Mouse (Mus musculus) cerebellum, postnatal 36 days (tissue): ENCODE data around the gene Cenpt.
A peak's percentile ranks its signal among the peaks of the same experiment; 100 is the strongest.
"Not testable (repeated sequence)": the region's sequence is repeated elsewhere in the genome, so short reads cannot be mapped to it uniquely, and the experiment has no call there.

Experiments
- DNase-seq, 2 experiments: peaks; one replicate each; pipeline ENCODE4 v3.0.0; 2021 to 2022; ENCODE audit warnings: mixed read lengths in 2 of 2

Cenpt gene

DNA sequence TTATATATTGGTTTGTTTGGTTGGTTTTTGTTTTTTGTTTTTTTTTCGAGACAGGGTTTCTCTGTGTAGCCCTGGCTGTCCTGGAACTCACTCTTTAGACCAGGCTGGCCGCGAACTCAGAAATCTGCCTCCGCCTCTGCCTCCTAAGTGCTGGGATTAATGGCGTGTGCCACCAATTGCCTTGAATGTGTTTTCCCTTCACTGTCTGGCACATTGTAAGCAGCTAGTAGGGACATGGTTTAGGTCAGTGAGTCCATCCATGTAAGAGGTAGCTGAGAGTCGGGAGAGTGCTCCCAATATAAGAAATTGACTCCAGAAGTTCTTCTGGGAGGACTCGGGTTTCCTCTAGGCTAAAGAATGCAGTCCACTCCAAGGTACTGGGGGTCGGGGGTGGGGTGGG, 1.2 kb upstream of the Cenpt start:
- no peak for DNase-seq

DNA sequence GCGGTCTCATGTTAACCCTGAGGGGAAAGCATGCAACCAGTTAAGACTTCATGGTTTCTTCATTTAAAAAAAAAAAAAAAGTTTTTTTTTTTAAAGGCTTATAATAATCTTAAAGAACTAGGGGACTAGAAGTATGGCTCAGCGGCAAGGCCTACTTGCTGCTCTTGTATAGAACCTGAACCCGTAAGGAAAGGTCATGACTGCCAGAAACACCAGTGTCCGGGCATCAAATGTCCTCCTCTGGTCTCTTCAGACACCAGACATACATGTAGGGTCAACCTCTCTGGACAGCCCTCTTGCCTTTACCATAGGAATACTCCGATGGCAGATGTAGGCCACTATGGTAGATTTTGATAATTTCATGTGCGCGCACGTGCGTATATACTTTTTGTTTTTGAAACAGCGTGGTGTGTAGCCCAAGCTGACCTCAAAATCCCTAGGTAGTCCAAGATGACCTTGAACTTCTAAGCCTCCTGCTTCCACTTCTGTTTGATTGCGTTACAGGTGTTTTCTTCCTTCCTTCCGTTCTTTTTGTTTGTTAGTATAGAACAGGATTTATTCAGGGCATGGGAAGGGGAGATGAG, 840 bp downstream of the Cenpt start:
- DNase-seq: no peak

DNA sequence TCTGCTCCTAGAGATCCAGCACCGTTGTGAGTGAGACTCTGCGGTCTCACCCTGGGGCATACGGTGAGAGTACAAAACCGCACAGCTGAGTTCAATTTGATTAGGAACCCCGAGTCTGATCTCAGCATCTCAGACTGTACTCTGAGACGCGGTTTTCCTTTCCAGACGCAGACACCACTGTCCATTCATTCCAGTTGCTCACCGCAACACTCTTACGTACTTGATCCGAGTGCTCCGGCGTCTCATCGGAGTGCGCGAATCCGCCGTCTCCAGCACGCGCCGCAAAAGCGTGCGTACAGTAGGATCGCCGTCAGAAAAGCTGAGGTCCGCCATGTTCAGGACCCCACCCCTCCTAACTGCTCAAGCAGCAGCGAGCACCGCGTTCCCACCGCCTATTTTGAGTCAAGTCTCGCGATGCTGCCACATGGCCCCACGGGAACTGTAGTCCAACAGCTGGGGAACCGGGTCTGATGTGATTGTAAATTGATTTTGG, 1.4 kb downstream of the Cenpt start:
- peak; percentile 80 to 81 for DNase-seq

DNA sequence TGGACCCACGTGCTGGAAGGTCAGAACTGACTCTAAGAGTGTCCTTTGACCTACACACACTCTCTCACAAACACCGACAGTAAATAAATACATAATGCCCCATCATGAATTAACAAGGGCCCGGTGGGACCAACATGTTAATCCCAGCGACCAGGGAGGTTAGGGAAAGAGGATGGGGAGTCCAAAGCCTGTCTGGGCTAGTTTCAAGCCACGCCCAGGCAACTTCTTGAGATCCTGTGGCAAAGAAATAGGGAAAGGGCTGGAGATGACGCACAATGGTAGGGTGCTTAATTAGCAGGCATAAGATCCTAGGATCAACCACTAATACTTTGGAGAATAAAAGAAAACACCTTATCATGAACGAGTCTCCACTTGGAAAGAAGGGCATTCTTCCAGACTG, 2.5 kb downstream of the Cenpt start:
- no peak for DNase-seq

DNA sequence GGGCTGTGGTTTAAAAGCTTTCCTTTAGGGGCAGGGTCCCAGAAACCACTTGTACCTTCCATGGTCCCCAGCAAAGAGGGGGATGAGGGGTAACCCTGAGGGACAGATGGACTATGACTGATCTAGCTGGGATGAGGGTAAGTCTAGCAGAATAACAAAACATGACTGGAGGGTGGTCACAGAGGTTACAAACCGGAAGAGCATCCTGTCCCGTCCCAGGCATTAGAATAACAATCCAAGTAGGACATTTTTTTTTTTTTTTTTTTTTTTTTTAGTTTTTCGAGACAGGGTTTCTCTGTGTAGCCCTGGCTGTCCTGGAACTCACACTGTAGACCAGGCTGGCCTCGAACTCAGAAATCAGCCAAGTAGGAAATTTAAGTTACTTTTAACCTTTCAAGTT, 3.1 kb downstream of the Cenpt start:
- DNase-seq: no peak

DNA sequence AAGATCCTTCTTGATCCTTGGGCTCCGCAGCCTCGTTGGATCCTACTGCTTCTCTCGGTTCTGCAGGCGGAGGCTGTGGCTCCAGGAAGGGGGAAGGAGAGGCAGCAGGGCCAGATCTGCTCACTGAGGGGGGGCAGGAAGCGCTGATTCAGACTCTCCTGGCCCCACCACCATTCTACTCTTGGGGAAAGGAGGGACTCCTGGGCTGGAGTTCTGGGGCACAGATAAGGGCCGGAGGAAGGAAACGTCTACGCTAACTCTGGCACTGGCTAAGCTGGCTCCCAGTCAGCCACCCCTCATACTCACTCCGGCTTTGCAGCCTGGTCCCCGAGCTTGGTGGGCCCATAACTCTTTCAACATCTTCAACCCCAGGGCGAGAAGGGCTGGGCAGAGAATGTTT, 6.4 kb downstream of the Cenpt start:
- DNase-seq: no peak

DNA sequence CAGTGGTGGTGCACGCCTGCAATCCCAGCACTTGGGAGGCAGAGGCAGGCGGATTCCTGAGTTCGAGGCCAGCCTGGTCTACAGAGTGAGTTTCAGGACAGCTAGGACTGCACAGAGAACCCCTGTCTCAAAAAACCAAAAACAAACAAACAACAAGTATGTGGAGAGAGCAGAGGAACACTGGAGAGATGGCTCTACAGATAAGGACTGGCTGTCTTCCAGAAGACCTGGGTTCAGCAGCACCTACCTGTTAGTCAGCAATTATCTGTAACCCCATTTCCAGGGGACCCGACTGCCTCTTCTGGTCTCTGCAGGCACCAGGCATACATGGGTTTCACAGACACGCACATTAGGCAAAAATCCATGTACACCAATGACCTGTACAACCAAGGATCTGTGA, 13.9 kb downstream of the Cenpt start:
- DNase-seq: no peak

DNA sequence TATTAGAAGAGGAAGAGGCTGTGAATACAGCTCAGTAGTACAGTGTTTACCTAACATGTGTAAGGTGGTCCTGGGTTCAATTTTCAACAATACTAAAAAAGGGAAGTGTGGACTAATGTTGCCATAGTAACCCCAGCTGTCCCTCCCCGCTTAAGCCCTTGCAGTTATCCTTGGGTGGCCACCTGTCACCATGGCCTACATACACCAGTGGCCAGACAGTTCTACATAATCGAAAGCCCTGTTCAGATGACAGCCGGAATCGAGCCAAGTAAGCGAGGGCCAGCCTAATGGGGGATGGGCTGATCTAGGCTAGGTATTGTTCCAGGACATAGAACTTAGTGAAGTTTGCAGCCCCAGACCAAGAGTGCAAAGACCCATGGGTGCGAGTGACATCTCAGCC, 16.1 kb downstream of the Cenpt start:
- DNase-seq: peak in 1 of 2 experiments; percentile 24

DNA sequence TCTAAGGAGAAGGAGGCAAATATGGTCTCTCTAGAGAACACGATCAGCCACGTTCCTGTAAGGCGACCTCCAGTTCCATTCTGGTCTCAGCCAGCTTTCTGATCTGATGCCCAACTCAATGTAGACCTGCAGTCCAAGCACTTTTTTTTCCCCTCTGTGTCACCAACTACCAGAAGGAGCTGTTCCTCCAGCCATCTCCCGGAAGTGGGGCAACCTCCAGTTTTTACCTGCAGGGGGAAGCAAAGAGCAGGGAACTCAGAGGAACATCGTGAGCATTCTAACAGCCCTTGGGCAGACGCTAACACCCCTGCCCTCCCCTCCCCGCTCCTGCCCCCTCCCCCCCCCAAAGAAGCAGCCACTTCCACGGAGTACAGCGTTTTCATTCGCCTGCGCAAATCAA, 17.8 kb downstream of the Cenpt start:
- DNase-seq: peak; percentile 50 to 51

DNA sequence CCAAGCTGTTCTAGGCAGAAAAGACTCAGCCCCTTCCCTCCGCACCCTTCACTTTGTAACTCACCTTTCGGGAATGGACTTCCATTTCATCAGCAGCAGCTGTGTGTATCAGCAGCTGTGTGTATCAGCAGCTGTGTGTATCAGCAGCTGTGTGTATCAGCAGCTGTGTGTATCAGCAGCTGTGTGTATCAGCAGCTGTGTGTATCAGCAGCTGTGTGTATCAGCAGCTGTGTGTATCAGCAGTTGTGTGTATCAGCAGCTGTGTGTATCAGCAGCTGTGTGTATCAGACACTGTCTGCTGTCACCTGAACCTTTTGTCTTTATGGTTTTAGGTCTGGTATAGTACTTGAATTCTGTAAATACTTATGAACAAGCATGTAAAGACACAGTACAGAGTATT, 19.3 kb downstream of the Cenpt start:
- DNase-seq: not testable (repeated sequence)

DNA sequence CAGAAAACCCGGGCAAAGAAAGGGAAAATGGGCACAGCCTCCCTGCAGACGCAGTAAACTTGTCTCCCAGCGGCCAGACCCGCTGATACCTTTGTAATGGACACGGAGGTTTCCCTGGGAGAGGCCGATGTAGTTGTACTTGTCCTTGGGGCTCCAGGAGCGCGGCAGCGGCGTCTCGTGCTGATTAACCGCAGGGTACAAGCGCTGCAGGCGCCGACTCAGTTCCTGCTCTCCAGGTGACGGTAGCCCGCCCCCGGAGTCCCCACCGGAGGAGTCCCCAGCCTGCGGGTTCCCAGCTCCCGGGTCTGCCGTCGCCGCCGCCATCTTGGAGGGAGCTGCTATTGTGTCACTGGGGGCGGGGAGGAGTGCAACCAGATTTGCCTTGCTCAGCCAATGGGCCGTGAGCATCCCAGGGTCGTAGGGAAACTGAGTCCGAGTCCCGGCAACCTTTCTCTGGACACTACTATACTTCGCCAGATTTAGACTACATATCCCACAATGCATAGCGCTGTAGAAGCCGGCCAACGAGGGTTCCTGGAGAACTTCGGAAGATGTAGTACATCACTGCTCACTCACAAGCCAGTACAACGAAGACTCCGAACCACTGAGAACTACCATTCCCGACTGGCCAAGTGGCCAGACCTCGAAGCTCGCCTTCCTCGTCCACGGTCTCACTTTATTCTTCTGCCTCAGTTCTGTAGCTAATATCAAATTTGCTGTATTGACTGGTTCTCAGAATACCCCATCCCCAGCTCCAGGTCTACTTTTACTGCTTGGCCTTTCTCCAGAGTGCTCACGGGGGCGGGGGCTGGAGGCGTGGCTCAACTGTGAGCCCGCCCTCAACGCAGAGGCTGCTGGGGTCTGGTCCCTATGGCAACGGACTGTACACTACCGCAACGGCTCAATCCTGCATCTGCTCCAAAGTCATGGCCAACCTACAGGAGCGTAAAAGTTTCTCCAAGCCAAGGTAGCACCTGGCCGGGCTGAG, 25.9 kb downstream of the Cenpt start, which contains the start of the genes Ranbp10 and Tsnaxip1:
Gene Ranbp10 (minus strand): TSS at position 490 of the 988 bp plus-strand sequence.
Gene Tsnaxip1 (plus strand): TSS at position 871 of the 988 bp plus-strand sequence.
- DNase-seq: peak; percentile 94 to 95

DNA sequence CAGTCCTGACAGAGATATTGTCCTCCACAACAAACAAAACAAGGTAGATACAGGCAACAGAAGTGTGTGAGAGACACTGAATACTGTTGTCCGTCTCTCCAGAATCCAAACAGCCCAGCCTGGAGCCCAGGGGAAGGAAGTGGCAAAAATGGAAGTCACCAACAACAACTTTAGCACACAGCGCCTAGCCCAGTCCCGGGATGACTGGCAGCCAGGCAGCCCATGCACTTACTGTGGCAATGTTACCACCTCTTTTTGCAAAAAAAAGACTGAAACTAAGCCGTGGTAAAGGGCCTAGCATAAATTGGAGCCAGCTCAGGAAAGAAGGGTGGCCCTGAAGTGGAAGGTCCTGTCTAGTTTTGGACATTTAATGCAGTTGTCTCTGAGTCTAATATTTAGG, 26.7 kb downstream of the Cenpt start:
- DNase-seq: no peak

DNA sequence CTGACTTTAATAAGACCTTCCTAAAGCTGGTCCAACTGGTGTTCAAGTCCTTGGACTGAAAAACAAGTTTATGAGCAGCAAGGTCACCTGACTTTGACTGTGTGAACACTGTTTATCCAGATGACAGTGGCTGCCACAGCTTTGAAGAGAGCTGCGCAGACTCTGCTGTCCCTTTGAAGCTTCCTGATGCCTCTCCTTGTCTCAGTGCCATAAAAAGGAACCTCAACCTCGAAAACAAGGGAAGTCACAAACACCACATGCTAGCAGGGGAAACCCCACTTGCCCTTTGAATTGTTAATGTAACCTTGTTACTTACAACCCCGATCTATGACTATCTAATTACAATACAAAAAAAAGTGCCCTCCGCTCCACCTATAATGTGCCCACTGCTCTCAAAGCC, 27.6 kb downstream of the Cenpt start:
- DNase-seq: no peak

DNA sequence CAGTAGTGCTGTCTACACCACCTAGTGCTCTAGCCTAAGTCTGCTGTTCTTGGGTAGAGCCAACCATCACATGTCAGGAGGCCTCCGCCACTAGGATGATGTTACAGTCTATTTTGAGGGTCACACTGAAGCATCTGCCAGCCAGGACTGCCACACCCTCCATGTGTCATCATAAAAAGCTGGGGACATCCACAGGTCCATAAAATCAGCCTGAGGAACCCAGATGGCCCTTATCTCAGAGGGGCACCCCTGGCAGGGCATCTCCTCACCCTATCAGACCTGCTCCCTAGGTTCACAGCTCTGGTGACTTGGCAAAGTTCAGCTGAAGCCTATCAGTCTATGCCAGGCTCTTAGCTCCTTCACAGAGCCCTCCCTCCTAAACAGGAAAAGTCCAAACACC, 32.2 kb downstream of the Cenpt start:
- DNase-seq: no peak

DNA sequence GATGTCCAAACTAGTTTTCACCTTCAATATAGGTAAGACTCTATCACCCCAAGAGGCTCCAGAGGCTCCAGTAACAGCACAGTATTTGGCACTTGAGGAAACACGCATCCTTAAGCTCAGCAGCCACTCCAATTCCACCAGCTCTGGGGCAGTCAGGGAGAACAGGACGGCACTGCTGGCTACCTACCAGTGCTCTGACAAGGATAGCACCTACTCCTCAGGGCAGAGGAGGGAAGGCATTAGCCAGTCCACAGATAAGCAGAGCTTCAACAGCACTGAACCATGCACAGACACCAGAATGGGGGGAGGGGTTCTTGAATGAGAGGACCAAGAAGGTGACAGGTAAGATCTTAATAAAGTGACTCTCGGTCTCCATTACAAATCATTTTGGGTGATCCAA, 33.4 kb downstream of the Cenpt start:
- DNase-seq: no peak

DNA sequence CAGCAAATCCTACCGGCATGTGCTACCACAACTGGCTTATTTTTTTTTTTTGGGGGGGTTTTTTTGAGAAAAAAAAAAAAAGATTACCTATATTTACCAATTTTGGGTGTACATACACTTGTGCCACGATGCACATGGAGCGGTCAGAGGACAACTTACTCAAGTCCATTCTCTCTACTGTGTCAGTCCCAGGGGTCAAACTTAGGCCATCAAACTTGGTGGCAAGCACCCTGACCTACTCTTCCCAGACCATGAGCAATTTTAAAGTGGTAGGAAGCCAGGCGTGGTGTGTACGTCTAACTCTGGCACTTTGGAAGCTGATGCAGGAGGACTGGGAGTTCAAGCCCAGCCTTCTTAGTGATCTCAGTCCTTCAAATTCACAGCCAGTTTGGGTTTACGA, 39.8 kb downstream of the Cenpt start:
- no peak for DNase-seq

DNA sequence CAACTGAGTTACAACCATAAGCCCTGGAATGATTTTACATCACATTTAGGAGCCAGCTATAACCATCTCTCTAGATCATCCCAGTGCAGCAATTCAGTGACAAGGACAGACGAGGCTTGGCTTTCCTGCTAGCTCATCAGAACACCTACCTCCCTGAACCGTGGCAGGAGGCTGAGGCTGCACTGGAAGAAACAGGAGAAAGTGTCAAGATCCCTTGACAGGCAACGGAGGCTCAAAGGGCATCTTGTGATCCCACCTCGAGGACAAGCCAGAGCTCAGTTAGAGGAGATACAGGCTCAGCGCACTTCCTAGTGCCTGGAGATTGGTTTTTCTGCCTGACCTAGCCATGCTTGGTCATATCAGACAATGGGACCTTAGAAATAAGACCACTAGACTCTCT, 40.6 kb downstream of the Cenpt start:
- DNase-seq: no peak

DNA sequence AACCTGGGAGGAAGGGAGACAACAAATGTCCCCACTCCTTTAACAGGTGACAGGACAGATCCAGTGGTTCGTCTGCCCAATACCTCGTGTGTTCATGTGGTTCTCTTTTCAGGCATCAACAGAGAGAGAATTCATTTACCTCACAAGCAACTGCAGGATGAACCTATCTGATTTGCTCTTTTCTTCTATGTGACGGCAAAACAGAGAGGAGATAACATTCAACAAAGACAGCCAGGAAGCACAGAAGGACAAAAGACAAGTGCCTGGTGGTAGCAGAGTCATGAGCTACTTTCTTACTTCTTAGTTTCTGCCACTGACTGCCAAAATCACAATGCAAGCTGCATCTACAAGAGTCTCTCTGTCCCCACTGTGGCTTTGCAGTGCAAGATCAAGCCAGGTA, 41.5 kb downstream of the Cenpt start:
- no peak for DNase-seq

DNA sequence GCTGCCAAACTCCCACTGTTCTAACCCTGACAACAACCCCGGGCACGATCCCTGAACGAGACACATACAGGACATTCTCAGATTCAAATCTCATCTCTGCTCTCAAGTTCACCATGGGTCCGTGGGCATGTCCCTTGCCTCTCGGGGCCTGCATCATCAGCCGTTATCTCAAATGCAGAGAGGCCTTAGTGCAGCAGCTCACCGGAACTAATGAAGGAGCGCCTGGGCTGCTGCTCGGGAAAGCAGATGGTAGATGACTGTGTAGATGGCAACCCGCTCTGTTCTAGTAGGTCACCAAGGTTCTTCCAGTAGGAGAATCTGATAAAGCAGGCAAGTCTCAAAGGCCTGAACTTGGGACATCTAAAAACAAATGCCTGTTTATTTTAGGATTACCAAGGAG, 42.0 kb downstream of the Cenpt start:
- DNase-seq: peak; percentile 34 to 44

DNA sequence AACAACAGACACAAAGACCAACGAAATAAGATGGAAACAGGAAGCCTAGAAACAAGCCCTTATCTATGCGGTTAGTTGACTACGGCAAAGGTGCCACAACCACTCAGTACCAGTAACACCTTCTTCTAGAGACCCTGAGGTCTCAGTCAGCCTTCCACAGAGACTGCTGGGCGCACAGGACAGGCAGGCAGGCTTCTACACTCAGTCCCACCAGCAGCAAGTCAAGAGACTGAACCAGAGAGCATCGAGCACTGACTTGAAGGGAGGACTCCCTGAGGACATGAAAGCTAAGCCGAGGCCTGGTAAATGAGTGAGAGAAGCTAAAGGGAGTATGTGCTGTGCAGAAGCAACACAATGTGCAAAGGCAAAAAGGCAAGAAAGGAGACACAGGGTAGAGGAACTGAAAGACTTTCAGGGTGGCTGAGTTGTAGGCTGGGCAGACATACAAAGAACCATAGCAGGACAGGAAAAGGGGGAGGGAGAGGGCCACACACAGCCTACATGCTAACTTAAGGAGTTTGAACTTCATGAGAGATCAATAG, 42.8 kb downstream of the Cenpt start:
- no peak for DNase-seq

DNA sequence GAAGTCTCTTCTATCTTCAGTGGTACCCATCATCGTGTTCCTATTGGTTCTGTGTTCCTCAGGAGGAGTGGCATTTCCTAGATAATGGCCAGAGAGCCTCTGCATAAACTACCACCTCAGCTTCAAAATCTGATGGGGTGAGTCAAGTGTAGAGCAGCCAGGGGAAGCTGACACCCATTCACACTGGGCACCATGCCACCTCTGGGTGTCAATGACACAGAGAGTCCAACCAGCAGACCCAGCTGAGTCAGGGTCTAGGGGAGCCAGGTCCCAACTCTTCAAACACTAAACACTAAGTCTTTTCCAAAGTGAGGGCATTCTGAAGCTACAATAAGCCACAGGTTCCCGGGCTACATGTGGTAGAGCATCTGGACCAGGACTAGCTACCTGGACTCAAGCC, 44.6 kb downstream of the Cenpt start:
- DNase-seq: no peak

DNA sequence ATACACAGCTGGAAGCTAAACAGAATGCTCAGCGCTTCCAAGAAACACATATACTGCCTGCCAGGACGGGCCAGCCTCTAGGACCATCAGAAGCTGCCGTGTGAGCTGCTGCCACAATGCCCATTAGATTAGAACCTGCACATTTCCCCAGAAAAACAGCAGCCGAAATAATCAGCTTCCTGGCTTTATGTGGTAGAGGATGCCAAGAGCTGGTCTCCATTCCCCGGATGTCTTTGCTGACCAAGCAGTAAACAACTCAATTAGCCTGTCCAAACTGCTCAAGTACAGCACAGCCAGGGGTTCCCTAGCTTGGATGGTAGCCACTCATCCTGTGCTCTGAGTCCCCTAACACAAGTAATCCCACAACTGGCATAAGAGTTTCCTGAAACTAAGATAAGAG, 45.3 kb downstream of the Cenpt start:
- no peak for DNase-seq

DNA sequence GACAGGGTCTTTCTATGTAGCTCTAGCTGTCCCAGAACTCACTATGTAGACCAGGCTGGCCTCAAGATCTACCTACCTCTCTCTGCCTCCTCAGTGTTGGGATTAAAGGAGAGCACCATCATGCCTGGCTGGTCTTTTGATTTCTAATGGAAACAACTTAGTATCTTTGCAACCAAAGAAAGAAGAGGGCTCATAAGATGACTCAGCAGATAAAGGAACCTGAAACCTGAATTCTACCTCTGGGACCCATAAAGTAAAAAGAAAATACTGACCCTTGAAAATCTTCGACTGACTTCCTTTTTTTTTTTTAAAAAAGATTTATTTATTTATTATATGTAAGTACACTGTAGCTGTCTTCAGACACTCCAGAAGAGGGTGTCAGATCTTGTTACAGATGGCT, 47.1 kb downstream of the Cenpt start:
- no peak for DNase-seq

DNA sequence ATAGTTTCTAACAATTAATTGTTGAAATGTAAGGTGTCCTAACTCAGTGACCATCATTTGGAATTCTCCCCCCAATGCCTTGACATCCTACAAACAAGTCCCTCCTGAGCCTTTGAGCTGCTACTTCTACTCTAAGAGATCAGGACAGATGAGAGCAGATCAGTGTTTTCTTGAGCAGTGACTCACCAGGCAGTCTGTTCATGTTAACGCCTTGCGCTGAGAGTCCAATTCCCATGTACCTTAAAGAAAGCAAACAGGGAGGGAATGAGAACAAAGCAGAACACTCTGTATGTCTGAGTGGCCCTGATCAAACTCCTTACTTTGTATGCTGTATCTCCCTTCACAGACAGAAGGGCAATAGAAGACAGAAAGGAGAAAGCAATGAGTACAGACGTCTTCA, 47.7 kb downstream of the Cenpt start:
- no peak for DNase-seq
